Mouse (Mus musculus): ENCODE data around the gene Dntt.

The Dntt gene

DNA sequence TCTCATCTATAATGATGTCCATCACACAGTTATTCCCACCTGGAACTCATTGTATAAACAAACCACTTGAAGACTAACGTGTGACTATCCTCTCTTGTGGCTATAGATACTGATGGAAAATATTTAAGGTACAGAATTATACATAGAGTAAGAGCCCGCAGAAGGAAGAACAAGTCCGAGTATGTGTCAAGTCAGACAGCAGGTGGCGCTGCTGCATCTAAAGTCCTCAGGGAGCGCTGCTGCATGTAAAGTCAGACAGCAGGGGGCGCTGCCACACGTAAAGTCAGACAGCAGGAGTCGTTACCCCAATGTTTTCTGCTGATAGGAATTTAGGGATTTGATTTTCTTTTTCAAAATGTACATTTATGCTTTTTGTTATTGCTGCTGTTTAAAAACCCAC, 42.4 kb downstream of the Dntt start:
- DNase-seq (ENCODE audit: low spot score): peak; percentile 87

DNA sequence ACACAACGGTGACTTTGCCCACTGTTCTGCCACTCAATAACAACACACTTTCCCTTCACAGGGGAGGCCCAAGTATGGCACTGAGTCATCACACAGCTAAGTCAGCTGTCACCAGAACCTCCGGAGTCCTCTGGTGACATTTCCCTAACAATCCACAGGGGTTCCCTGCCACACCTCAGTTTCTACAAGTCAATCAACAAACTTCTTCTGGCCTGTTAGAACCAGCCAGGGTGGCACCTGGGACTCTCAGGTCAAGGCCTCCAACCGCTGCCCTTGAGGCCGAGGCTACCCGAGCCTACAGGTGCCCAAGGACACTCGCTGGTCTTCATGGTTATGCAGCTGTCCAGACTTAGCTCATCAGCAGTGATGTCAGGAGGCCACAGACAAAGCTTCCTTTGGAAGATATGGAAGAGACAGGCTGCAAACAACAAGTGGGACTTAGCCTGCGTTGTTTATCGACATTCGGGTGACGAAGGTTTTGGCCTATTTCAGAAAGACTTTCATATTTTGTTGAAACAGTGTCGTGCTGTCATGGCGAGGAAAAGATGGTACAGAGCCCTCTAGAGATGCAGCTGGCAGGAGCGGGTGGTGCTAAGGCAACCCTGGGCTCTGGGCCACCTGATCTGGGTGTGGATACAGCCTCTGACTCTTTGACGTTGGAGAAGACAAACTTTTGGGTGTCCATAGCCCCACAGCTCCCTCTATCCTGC, 44.8 kb downstream of the Dntt start:
- DNase-seq (ENCODE audit: low spot score): no peak

DNA sequence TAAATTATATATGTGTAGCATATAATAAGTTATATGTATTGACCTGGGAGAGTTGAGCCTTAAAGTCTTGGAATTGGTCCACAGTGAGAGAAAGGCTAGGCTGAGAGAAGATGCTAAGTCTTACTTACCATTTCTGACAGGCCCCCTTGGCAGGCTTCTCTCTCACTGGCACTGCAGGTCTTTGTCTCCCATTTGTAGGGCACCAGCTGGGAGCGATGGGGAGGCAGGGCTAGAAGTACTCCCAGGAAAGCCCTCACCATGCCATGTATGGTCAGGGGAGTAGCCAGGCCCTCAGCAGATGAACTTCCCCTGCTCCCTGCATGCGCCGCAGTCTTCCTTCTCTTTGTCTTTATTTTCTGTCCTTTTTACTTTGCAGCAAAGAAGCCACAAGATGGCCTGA, 47.8 kb downstream of the Dntt start, which contains the start of gene Opalin:
TSS of gene Opalin (minus strand) at position 208 of the 400 bp plus-strand sequence.
- no peak for DNase-seq (ENCODE audit: low spot score)

DNA sequence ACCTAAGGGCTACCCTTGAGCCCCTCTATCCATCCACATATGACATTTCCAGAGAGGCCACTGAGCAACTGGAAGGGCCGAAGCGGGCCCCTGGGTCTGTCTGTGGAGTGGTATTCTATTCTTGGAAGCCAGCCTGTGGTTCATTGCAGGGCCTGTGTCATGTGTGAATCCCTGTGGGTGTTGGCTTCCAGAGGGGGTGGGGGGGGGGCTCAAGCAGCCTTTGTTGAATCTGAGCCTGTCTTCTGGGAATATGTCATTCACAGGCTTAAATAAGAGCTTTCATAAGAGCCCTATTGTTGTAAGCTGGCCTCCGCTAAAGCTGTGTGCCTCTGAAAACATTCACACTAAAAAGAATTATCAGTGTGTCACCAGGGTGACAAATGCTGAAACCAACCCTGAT, 52.5 kb downstream of the Dntt start:
- DNase-seq (ENCODE audit: low spot score): no peak

DNA sequence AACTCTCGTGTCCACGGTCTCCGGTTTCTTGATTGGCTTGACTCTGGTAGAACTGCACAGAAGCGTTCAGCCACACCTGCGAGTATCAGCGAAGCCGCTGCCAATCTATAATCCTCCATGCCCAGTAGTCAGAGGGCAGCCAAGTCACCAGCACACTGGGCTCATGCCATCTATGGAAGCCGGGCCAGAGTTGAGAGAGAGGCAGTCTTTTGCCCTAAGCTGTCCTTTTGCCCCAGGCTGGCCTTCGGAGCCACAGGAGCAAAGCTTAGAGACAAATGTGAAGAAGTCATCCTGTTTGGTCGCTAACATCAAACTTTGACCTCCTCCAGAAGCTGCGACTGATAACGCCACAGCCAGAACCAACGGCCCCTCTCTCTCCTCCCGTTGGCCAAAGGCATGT, 54.6 kb downstream of the Dntt start:
- DNase-seq (ENCODE audit: low spot score): no peak

DNA sequence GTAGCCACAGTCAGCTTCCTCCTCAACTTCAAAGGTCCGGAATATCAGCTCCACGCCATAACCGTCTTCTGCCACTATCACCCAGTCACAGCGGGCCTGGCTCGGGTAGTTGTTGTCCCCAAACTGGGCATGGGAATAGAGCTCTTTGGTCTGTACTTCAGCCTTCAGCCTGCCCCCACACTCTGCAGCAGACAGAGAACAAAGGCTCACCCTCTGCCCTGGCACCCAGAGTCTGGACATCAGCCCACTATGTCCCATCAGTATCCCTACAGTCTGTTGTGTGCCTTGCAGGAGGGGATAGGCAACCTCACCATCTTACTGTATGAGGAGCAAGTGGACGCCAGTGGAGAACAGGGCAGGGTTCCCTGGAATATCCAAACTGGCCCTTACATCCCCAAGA, 57.2 kb downstream of the Dntt start:
- DNase-seq (ENCODE audit: low spot score): no peak

DNA sequence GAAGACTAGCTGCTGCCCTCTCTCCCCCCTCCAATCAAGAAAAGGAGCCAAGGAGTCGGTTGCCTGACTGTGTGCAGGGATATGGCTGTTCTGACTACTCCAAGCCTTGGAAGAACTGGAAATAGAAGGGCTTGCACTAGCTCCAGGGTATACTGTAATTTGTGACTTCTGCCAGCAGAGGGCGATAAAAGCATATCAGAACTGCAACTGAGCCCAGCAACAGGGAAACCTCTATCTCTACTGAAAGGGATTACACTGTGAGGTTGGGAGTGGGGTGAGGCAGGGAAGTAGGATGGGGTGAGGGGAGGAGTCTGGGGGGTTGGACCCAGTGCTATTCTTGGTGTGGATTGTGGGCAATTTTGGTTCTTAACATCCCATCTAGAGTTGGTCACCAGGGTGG, 57.6 kb downstream of the Dntt start:
- peak; percentile 70 for DNase-seq (ENCODE audit: low spot score)

DNA sequence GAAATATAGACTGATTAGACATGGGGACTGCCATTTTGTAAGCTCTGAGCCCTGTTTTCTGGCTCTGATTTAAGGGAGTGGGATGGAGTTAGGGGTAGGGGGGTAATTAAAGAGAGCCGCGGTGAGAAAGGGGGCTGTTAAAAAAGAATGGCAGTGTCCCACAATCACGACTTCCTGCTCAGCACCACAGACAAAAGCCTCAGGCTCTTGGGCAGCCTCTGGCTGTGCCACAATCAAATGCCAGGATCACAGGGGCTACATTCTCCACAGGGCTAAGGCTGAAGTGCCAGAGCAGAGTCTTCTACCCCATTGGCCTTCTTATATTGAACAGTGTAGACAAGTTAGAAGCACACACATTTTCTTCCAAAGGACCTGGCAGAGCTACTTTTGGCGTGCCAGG, 58.8 kb downstream of the Dntt start:
- no peak for DNase-seq (ENCODE audit: low spot score)

DNA sequence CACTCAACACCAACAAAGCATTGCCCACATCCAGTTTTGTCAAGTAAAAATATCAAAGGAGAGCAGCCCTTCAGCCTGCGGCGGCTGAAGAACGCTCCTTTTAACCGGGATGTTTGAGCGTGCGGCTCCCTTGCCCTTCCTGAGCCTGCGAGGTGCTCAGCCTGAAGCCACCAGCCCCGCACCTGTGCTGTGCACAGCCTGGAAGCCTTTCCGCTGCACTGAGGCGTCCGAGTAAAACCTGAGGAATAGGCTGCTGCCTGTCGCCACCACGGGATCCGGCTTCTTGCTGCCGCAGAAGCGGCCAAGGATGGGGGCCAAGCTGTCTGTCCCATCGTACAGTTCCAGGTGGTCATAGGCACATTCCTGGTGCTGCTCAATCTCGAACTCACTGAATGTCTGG, 59.4 kb downstream of the Dntt start:
- no peak for DNase-seq (ENCODE audit: low spot score)

DNA sequence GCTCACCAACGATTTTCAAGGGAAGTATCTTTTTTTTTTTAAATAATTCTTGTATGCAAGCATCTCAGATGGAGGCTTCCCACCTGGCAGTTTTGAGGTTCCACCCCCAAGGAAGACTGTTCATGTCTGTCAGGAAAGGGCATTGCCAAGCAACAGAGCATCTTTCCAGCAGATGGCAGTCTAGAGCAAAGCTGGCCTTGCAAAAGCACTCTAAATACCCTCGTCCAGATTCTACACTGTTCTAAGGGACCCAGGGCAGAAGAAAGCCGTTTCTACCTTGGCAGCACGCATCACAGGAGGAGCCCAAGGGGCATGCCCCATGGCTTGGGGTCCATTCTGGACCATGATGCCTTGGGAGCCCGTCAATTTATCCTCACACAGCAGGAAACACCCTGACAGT, 60.8 kb downstream of the Dntt start:
- DNase-seq (ENCODE audit: low spot score): peak; percentile 56

DNA sequence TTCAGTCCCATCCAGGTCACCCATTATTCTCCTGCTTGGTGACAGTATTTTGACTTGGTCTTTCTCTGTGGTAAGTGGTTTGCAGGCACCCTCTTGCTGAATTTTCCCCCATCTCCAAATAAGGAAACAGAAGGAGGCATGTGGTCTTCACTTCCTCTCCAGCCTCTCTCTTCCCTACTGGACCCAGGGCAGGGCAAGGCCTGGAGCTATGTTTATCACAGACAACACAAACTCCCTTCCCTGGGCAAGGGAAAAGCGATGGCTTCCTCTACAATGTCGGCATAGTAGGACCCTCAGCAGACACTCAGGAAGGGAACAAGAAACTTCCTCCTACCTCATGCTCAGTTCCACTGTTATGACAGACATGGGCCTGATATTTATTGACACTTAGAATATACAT, 62.8 kb downstream of the Dntt start:
- DNase-seq (ENCODE audit: low spot score): no peak

DNA sequence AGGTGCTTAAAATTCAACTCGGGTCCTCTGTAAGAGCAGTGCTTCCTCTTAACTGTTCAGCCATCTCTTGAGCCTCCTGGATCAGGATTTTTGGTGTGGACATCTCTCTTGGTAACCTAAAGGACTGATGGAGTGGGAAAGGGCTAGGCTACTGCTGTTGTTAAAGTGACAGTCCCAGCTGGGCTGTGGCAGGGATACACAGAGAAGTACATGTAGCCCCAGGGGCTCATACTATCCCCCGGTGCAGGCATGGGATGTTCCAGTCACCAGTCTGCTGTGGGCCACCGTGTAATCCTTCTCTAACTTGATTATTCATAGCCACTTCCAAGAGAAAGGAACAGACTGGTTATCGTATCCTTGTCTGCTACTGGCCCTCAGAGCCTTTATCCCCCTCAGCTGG, 68.0 kb downstream of the Dntt start:
- DNase-seq (ENCODE audit: low spot score): no peak

DNA sequence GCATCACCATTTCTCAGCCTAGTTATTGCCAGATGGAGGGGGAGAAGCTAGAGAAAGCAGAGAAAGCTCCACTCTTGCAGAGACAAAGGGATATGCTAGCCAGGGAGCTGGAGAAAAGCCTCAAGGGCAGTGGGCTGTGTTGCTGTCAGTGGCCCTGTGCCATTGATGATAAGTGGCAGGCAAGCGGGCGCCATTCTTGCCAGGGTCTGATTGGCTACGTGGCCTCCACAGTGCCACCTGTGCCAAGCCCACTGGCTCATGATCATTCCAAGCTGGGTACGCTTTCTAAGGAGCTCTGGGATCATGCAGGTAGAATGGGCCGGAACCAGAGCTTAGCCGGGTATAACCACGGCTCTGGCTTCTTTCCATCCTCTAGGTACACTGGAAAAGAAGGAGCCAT, 71.8 kb downstream of the Dntt start:
- no peak for DNase-seq (ENCODE audit: low spot score)

DNA sequence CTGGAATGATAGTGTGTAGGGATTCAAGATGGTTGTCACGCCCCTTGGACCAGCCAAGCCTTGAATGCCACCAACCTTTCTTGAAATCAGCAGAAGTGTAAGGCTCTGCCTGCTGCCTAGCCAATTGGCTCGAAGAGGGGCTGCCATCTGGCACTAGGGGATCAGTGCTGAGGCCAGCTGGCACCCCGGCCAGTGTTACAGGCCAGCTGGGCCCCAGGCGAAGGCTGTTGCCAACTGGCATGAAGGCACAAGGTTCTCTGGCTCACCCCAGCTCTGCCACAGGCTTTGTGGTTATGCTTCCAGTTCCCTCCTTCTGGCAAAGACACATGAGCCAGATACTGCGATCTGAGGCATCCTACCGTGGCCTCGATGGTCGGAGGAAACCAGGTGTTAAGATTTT, 72.3 kb downstream of the Dntt start:
- no peak for DNase-seq (ENCODE audit: low spot score)

DNA sequence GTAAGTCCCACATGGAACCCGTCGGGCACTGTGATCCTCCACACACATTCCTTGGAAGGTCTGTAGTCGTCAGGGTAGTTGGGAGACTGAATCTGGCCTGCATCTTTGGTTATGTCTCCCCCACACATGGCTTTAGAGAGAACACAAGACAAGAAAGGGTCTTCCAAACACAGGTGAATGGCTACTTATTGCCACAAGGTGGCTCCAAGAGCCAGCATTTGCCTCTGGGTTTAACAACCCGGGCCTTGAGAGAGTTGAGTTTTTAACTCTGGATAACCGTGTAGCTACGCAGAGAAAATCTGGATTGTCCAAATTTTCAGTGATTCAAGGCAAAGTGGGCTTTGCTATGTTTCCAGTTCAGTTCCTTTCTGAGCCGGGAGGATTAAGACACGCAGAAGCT, 75.8 kb downstream of the Dntt start:
- no peak for DNase-seq (ENCODE audit: low spot score)

DNA sequence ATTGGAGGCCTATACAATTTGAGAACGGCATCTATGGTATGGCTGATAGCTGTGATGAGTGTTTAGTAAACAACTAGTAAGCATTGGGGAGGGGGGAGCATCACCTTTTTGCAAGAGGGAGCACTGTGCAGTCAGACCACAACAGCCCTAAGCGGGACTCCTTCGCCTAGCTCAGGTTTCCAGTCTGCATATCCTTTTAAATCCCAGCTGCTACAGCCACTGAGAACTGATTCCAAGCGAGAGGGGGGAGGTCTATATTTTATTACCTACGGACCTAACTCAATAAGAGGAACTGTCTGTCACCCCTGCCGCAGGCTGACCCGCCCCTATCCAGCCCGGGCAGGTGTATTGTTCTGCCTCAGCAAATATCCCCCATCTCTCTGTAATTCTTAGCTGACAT, 78.5 kb downstream of the Dntt start:
- DNase-seq (ENCODE audit: low spot score): no peak

DNA sequence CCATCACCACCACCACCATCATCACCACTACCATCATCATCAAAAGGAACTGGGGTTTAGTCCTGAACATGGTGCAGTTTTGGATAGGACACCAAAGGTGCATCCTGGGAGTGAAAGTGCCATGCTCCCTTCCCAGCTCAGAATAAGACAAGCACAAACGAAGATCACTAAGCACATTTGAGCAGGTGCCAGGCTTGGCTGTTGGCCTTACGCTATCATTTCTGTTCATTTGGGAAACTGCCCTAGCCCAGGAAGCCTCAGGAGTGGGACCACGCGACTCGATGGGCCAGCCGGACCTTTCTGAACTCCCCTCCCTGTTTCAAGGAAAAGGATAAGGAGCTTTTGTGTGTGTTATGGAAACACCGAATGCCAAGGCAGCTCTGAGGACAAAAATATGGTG, 79.6 kb downstream of the Dntt start:
- DNase-seq (ENCODE audit: low spot score): no peak
